Mouse (Mus musculus) lung, embryonic 15.5 days (tissue): ENCODE measurements at regions not wholly inside any gene's neighbourhood (a gene's known extent, or its start where the extent isn't known, plus 50 kb on each side); places are given as distances from the start of the nearest gene placed in this dataset. TPM values are rescaled to one million over a fixed set of nuclear protein-coding genes. Genes with fewer than 3 reads are reported as not detected.

Source experiments
- ATAC-seq: fragments of 200-750 bp; cut with Nextera tagmentation; 2 replicates; pipeline ENCODE4 v1.8.0; 2017; ENCODE audit warnings: moderate number of reproducible peaks, borderline replicate concordance; ENCODE audit not compliant: low FRiP score, low TSS enrichment; ENCODE audit errors: extremely low read depth
- H3K27ac ChIP-seq: fragments of 300-500 bp; sonication (generic); 2 replicates; pipeline ENCODE4 v1.5.1; 2015; ENCODE audit warnings: moderate library complexity, mild to moderate bottlenecking, inconsistent platforms
- H3K27me3 ChIP-seq: fragments of 300-500 bp; sonication (generic); 2 replicates; pipeline ENCODE4 v1.6.1; 2015; ENCODE audit warnings: inconsistent platforms
- H3K36me3 ChIP-seq: fragments of 300-500 bp; sonication (generic); 2 replicates; pipeline ENCODE4 v1.6.1; 2015; ENCODE audit warnings: inconsistent platforms
- H3K4me1 ChIP-seq: fragments of 300-500 bp; sonication (generic); 2 replicates; pipeline ENCODE4 v1.6.1; 2015; ENCODE audit warnings: inconsistent platforms
- H3K4me2 ChIP-seq: fragments of 300-500 bp; sonication (generic); 2 replicates; pipeline ENCODE4 v1.6.1; 2015; ENCODE audit warnings: inconsistent platforms, mild to moderate bottlenecking, moderate library complexity
- H3K4me3 ChIP-seq: fragments of 300-500 bp; sonication (generic); 2 replicates; pipeline ENCODE4 v1.5.1; 2015; ENCODE audit warnings: mild to moderate bottlenecking, inconsistent platforms
- H3K9ac ChIP-seq: fragments of 300-500 bp; sonication (generic); 2 replicates; pipeline ENCODE4 v1.6.1; 2015; ENCODE audit warnings: inconsistent platforms
- H3K9me3 ChIP-seq: fragments of 300-500 bp; sonication (generic); 2 replicates; pipeline ENCODE4 v1.6.1; 2016; ENCODE audit warnings: inconsistent platforms
- WGBS: fragments of 180-500 bp; shearing (Covaris S2); methylation state at CpG from one replicate; pipeline ENCODE4 v1.1.7; 2015; 5-methylcytosine and 5-hydroxymethylcytosine counted together
- microRNA-seq: library from miRNA; unstranded; fragments of <30 nt; microRNA quantifications from one replicate; pipeline ENCODE4, GENCODE M21; 2016

- Histone ChIP-seq H3K9ac (no peak overlapping the region), H3K4me2 (no peak overlapping the region), H3K36me3 (no peaks in the 10 kb centered on the region), H3K9me3 (no peaks in the 10 kb centered on the region), H3K4me1 (no peaks in the 10 kb centered on the region), H3K27ac (no peak overlapping the region), H3K4me3 (no peak overlapping the region), H3K27me3 (no peaks in the 10 kb centered on the region)
- 64% methylated on average over 2 of the region's 2 CpGs for WGBS
- no peak for ATAC-seq
Measured at GRCm38 (mm10) chr17:82199981-82200380, 461.8 kb upstream of the Slc8a1 start.

GRCm38 (mm10) chr17:82199031-82199642, 461.0 kb upstream of the Slc8a1 start:
- Histone ChIP-seq H3K9me3 (no peaks in the 10 kb centered on the region), H3K4me3 (no peak overlapping the region), H3K4me2 (no peak overlapping the region), H3K27ac (no peak overlapping the region), H3K36me3 (no peaks in the 10 kb centered on the region), H3K9ac (no peak overlapping the region), H3K27me3 (no peaks in the 10 kb centered on the region), H3K4me1 (no peaks in the 10 kb centered on the region)
- 57% methylated on average over 5 of the region's 5 CpGs for WGBS
- no peak for ATAC-seq

GRCm38 (mm10) chr17:82184261-82184660, 446.1 kb upstream of the Slc8a1 start:
- Histone ChIP-seq H3K9me3 (no peaks in the 10 kb centered on the region), H3K4me2 (no peak overlapping the region), H3K9ac (no peak overlapping the region), H3K27me3 (no peaks in the 10 kb centered on the region), H3K4me3 (no peak overlapping the region), H3K4me1 (no peaks in the 10 kb centered on the region), H3K36me3 (no peaks in the 10 kb centered on the region), H3K27ac (no peak overlapping the region)
- 74% methylated on average over 2 of the region's 2 CpGs for WGBS
- ATAC-seq, result no peak

- Histone ChIP-seq H3K27me3 (no peaks in the 10 kb centered on the region), H3K4me3 (no peak overlapping the region), H3K36me3 (no peaks in the 10 kb centered on the region), H3K4me2 (no peak overlapping the region), H3K4me1 (no peaks in the 10 kb centered on the region), H3K27ac (no peak overlapping the region), H3K9me3 (no peaks in the 10 kb centered on the region), H3K9ac (no peak overlapping the region)
- no peak for ATAC-seq
- WGBS, result 70% methylated on average over 1 of the region's 1 CpGs
Measured at GRCm38 (mm10) chr17:82171216-82171615, 433.0 kb upstream of the Slc8a1 start.

GRCm38 (mm10) chr17:82153446-82153845, 415.3 kb upstream of the Slc8a1 start:
- no peak for ATAC-seq
- Histone ChIP-seq H3K9me3 (no peaks in the 10 kb centered on the region), H3K4me2 (no peak overlapping the region), H3K27ac (no peak overlapping the region), H3K4me3 (no peak overlapping the region), H3K36me3 (no peaks in the 10 kb centered on the region), H3K27me3 (no peaks in the 10 kb centered on the region), H3K4me1 (no peaks in the 10 kb centered on the region), H3K9ac (no peak overlapping the region)
- WGBS, result 27% methylated on average over 2 of the region's 2 CpGs

- Histone ChIP-seq H3K4me1 (no peaks in the 10 kb centered on the region), H3K36me3 (no peaks in the 10 kb centered on the region), H3K27ac (no peak overlapping the region), H3K9ac (no peak overlapping the region), H3K4me3 (no peak overlapping the region), H3K4me2 (no peak overlapping the region), H3K27me3 (no peaks in the 10 kb centered on the region), H3K9me3 (no peaks in the 10 kb centered on the region)
- no peak for ATAC-seq
- WGBS, result 81% methylated on average over 3 of the region's 3 CpGs
Measured at GRCm38 (mm10) chr17:82134843-82135242, 396.7 kb upstream of the Slc8a1 start.

- ATAC-seq, result no peak
- Histone ChIP-seq H3K27me3 (no peaks in the 10 kb centered on the region), H3K4me1 (no peaks in the 10 kb centered on the region), H3K9me3 (no peaks in the 10 kb centered on the region), H3K4me2 (no peak overlapping the region), H3K9ac (no peak overlapping the region), H3K36me3 (no peaks in the 10 kb centered on the region), H3K4me3 (no peak overlapping the region), H3K27ac (no peak overlapping the region)
- 72% methylated on average over 3 of the region's 3 CpGs for WGBS
Measured at GRCm38 (mm10) chr17:82132941-82133340, 394.8 kb upstream of the Slc8a1 start.

GRCm38 (mm10) chr17:82087141-82087540, 349.0 kb upstream of the Slc8a1 start:
- H3K9me3 ChIP-seq, result no peaks in the 10 kb centered on the region
- H3K4me3 ChIP-seq, result no peak overlapping the region
- no peak overlapping the region for H3K27ac ChIP-seq
- WGBS, result 78% methylated on average over 3 of the region's 3 CpGs
- no peak for ATAC-seq
- no peaks in the 10 kb centered on the region for H3K36me3 ChIP-seq
- no peak overlapping the region for H3K9ac ChIP-seq
- no peak overlapping the region for H3K4me2 ChIP-seq
- H3K27me3 ChIP-seq, result no peaks in the 10 kb centered on the region
- H3K4me1 ChIP-seq, result no peaks in the 10 kb centered on the region

- no peaks in the 10 kb centered on the region for H3K9me3 ChIP-seq
- H3K4me2 ChIP-seq, result no peak overlapping the region
- no peak overlapping the region for H3K4me3 ChIP-seq
- ATAC-seq, result no peak
- H3K27ac ChIP-seq, result no peak overlapping the region
- no peaks in the 10 kb centered on the region for H3K27me3 ChIP-seq
- H3K36me3 ChIP-seq, result no peaks in the 10 kb centered on the region
- H3K9ac ChIP-seq, result no peak overlapping the region
- H3K4me1 ChIP-seq, result no peaks in the 10 kb centered on the region
Measured at GRCm38 (mm10) chr17:82080301-82080700, 342.1 kb upstream of the Slc8a1 start.

Small RNAs in the stretch of these regions (microRNA-seq; reads per million reads assigned to microRNA genes)
- gene Gm23400 (not detected), gene Gm27359 (not detected)
